Mouse (Mus musculus) mouse embryonic stem cell (cell line): Measurements from ENCODE around the gene Frzb.

ENCODE experiments used
- in situ Hi-C, 2 experiments: fragments of 300-500 bp; cut with MboI; formaldehyde crosslinking; loops; 1 replicate in 1 of 2; 3 replicates in 1 of 2; pipeline ENCODE4 v1.14.3; 2019 to 2020; ENCODE audit warnings: low sequenced_read_pairs in 2 of 2, low pct_unique_long_range_greater_than_20kb in 1 of 2, mixed read lengths in 1 of 2; ENCODE audit not compliant: unreplicated experiment in 1 of 2

Gene Frzb

DNA sequence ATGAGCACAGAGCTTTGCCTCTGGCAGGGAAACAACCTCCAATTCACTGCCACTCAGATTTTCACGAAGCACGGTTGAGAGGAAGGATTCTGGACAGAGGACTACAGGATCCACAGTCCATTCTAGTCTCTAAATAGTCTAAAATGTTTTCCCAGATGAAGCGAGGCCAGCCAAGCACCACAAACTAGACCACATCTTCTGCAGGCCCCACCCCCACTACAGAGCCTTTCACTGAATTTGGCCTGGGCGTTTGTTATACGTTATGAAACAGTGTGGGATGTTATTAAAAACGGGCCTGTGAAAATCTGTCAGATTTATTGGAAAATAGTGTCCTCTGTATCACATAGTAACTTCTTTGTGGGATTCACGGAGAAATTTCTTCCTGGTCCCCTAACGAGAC is 76.0 kb downstream of the Frzb start:
- in situ Hi-C loops = no loop called here
